Mouse (Mus musculus): Measurements from ENCODE around the gene Ift46.

The Ift46 gene

DNA sequence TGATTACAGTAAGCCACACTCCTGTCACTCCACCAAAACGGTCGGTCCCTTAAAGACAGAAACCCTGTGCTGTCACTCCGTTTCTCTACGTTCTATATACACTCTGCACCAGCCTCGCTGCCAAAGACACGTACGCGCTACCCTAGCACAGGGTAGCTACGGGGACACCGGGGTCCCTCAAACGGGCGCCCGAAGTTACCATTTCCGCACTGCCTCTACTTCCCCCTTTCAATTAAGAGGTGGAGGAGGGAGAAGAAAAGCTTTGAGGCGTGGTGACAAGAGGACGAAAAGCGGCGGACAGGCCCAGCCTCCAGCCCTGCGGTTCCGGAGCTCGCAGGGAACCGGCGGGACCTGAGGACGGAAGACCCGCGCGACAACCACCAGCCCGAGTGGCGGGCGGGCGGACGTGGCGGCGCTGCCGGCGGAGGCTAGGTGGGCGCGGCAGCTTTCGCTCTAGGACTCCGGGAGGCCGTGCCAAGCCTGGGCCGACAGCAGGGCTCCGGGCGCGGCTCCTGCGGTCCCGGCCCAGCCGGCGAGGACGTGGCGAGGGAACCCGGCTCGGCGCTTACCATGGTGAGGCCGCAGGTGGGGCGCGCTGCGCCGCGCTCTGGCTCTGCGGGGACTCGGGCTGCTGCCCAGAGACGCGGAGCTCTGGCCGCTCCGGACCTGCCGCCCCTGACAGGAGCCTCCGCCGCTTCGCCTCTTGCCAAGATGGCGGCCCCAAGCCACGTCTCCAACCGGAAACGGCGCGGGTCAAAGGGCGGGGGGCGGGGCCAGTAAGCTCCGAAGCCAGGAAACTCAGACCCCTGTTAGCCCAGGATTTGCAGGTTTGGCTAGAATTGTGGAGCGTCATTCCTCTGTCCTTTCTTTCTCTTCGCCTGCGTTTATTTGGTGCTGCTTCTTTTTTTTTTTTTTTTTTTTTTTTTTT, at the start of gene Ift46, which contains the start of gene Arcn1:
Gene Ift46, plus strand, starts transcription at position 808 of the 928 bp plus-strand sequence.
Gene Arcn1, minus strand, starts transcription at position 745 of the 928 bp plus-strand sequence.
- DNase-seq = peak; percentile 89

DNA sequence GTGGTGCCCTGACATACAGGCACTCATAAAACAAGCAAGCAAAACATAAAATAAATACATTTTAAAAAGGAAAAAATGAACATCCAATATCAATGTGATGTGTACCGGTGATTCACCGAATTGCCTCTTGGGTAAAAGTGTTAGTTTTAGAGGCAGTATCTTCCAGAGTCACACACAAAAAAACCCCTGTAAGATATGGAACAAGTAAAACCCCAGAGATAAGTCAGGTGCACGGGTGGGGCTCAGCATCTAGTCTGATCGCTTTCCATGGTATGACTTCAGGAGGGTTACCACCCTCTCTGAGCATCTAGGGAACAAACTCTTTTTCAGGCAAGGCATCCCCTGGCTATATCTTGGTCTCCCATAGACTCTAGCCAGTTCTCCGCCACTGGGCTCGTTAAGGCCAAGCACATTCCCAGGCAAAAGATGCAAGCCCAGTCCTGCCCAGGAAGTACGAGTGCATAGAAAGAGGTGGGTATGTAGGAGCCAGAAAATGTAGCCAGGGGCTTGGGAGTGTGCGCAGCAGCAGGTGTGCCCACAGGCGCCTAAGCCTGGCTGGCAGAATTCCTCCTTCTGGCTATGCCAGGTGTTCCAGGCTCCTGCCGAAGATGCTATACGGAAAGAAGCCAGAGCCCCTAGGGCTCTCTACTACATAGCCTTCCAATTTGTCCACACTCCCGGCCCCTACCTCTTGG, 48.6 kb upstream of the Ift46 start:
- no peak for DNase-seq

DNA sequence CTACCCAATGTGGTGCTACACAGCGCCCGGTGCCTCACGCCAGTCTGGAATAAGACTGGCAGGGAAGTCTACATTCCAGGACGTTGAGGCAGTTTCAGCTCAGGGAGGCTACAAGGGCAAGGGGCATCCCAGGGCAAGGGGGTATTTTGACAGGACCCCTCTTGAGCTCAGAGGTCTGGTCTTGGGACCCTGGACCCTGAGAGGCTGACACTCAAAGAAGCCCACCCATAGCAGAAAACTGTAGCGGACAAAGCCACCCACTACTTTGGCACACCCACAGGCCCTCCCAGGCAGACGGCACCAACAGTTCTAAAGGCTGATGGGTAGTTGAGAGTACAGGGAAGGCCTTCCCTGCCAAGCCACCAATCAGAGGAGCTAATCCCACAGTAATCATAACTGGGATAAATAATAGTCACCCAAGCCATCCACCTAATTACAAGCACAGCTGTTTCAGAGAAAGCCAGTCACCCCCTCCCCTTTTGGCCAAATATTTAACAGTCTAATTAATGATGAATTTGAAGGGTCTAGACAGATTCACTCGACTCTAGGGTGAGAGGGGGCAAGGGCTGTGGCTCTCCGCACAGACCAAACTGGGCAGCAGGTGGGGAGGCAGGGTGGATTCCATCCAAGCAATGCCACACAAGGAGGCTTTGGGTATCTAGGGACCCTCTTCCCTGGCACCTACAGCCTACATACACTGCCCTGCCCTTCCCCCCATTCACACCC, 47.9 kb upstream of the Ift46 start:
- no peak for DNase-seq

DNA sequence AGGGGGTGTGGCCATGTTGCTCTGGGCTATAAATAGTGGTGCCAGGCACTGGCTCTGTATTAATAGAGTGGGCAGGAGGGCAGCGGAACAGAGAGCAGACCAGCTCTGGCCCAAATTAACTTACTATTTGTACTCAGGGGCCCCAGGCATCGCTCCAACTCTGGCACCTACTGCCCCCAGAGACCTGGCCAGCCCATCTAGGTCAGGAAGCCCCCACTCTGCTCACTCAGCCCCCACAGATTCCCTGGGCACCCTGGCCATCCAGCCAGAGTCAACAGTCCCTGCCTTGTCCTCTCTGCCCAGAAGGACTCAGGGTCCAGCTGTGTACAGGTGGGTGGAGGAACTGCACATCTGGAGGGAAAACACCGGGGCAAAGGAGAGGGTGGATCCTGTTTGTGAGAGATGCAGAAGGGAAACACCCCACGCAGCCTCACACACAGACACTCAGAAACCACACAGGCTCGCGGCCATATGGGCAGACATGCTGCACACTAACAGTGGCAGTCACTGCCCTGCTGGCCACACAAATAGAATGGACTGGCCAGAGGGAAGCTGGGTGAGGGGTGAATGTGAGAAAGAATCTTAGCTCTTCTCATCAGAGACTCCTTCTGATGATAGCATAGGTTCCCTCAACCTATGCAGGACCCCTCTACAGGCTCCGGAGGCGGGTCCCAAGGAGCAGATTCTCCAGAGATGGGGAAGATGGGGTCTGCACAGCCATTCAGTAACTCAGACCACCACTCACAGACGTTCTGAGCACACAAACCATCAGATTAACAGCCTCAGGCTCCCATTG, 47.2 kb upstream of the Ift46 start:
- DNase-seq = peak; percentile 23

DNA sequence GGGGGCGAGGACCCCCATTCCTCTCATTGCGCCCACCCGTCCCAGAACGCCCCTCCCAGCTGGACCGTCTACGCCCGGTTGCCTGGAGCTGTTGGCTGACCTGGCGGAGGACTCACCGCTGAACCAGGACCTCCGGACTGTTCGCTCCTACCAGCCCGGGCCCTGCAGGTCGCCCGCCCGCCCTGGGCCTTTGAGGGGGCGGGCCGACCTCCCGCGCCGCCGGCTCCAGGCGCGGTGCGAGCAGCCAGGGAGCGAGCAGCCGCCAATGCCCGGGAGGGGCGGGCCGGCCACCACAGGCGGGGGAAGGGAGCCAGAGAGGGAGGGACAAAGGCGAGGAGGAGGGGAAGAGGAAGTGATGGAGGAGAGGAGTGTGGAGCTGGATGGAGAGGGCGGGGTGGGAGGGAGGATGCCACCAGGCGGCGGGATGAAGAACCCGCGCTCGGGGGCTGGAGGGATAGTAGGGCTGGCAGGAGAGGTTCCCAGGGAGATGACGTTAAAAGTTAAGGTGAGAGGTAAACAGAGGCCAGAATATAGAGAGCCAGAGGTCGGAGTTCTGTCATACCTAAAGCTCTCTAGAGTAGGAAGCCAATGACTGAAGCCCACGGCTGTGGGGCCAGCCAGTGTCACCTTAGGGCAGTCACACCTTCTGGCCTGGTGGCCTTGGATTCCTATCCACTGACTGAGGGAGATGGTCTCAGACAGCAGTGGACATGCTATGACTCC, 46.4 kb upstream of the Ift46 start:
- peak; percentile 89 for DNase-seq

DNA sequence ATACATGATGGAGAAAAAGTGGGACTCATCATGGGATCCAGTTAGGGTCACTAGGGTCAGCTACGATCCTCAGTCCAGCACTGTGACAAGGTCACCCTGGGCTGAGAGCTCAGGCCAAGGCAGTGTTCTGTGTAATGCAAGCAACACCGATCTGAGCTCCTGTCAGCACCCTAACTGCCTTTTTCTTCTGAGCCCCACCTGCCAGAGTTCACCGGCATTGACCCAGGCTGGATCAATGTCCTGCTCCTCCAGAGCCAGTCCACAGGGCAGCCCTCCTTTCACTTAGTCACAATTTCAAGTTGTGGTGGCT, 45.9 kb upstream of the Ift46 start:
- DNase-seq = no peak

DNA sequence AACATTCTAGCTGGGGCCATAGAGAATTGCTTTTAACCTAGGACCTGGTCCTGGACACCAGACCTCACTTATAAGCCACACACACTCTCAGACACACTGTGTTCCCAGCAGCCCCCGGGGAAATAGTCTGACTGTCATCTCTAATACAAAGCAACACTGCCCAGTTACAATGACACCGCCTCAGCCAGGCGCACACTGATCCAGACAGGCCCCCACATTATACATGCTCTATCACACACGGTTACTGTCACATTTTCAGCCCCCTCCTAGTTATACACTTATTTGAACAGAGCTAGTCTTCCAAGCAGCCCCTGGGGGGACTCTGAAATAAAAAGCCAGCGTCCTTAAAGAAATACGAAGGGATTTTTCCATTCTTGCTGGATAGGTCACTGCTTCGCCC, 45.1 kb upstream of the Ift46 start:
- DNase-seq = no peak

DNA sequence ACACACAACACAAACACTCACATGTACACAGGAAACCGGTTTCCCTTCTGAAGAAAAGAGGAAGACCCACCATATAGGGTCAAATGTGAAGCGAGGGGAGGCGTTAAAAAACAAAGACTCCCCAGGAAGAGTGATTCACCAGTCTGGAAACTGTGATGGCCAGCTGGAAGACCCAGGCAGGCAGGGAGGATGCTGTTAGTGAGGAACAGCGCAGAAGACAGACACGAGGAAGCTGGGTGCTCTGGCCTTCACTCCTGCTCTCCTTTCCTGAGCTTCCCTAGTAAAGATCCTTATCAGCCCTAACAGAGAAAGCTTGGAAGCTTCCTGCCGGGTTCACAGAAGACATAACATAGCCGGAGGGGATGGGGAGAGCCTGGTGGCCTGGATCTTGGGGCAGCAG, 44.7 kb upstream of the Ift46 start:
- DNase-seq = no peak

DNA sequence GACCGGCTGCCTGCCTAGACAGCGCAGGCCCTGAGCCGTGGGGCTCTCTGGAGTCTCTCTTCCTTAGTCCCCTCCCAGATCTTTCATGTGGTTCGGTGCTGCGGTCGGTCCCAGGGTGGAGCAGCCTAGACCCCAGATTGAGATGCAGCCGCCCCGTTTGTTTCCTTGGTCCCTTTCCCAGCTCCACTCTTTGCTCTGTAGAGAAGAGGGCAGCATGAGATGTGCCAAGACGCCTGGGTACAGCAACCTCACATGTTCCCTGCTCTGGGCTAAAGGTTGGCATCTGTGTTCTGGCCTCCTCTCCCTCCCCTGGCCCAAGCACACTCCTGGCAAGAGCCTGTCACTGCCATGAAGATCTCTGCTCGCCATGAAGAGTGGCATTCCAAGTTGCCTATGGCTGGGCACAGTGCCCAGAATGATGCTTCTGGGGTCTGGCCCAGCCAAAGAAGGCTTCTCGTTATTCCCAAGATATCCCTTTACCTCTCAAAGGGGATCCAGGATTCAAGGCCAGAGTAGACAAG, 44.1 kb upstream of the Ift46 start:
- DNase-seq = peak; percentile 26

DNA sequence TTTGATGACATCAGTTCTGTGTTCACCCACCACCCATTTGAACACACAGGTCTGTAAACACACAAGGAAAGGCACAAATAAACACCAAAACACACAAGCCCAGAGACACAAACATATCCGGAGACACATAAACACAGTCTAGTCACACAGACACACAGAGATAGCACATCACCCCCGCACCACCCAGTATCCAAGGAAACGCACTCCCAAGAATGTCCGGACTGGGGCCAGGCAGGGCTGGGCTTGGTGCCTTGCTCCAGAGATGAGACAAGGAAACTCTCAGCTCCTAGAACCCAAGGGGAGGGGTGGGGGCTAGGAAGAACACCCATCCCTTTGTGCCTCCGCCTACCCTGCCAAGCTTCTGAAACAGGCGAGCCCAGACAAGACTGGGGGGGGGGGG, 43.5 kb upstream of the Ift46 start:
- no peak for DNase-seq

DNA sequence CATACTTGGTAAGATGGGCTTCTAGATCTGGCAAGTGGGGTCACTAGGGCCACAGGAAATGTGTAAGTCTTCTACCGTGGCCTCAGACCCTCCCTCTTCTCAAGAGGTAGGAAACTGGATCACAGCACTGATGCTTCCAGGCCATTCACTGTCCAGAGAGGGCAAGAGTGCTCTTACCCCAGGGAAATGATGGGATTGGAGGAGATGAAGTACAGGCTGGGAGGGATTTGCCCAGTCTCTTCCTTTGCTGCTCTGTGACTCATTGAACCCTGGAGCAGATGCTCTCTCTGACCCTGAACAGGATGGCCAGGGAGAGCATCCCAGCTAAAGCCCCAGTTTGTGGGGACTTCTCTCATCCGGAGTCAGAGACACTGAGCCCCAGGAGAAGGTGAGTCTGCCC, 43.0 kb upstream of the Ift46 start:
- DNase-seq = no peak

DNA sequence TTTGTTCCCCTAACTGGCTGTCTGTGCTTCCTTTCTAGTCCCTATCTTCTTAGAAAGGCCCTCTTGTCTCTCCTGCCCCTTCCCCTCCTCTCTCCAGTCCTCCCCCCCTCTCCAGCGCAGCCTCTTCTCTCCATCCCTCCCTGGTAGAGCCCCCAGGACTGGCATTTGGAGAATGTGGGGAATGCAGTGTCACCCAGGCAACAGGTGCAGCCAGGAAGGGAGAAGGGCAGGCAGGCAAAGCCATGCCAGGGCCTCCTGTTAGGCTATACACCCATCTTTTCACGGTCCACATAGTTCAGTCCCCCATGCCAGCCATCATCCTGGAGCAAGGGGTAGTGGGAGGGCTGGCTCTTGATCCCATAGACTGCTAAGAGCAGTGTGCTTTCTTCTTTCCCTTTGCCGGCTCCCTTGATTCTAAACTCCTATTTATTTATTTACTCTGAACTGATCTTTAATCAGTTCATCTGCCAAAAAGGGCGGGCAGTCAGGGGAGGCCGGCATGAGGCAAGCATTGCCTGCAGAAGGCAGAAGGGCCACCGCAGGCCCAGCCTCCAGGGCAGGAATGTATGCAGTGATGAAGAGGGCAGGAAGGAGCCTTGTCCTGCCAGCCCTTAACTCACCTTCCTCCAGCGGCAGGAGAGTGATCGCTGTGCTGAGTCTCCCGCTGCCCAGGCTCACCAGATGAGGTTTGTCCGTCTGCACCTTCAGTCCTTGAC, 41.1 kb upstream of the Ift46 start:
- DNase-seq = peak; percentile 74

DNA sequence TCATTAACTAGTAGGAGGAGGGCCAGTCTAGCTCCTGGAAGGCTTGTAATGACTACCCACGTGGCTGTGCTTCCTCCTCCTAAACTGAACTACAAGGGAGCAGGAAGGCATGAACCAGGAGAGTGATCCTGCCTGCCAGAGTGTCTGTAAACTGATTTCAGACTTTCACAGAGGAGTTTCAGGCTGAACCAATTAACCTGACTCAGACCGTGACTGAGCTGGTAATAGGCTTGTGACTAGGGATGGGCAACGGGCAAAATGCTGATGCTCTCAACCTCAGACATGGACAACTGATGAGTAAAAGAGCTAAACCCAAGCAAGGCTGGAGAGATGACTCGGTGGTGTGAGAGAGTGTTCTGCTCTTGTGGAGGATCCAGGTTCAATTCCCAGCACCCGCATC, 40.3 kb upstream of the Ift46 start:
- DNase-seq = no peak

DNA sequence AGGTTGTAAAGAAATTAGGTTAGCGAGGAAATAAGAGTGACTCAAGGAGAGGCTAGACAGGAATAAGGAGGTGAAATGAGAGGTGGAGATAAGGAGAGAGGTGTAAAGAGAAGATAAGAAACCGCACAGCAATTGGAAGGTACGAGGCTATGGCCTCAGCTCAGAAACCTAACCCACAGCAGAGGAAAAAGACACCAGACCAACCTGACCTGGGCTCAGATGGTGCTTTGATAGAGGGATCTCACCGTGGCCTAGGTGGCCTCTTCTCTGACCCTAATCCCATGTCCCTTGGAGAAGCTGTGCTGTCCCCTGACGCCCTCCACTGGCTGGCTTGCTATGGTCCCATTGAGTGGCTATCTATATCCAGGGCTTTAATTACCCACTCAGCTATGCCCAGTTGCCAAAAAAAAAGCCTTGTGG, 35.6 kb upstream of the Ift46 start:
- no peak for DNase-seq

DNA sequence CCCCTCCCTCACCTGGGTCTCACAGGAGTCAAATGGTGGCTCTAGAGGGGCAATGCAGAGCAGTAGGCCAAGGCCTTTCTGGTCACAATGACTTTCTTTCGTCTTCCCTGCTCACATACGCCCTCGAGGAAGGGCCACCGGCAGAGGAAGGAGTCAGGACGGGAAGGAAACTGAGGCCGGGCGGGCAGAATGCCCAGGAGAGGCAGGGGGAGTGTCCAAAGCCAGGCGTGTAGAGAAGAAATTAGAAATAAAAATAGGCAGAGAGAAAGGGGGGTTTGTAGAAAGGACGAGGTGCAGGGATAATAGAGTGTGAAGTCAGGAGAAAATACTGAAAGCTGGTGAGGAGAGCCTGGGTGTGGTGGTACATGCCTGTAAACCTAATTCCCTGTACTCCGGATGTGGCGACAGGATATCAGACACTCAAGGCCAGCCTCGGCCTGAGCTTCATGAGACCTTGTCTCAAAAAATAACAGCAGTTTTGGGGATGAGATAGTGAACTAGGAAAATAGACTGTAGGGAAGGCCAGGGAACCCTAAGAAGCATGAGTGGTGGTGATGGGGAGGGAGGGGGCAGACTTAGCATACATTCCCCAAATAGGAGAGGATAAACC, 34.7 kb upstream of the Ift46 start:
- peak; percentile 31 for DNase-seq

DNA sequence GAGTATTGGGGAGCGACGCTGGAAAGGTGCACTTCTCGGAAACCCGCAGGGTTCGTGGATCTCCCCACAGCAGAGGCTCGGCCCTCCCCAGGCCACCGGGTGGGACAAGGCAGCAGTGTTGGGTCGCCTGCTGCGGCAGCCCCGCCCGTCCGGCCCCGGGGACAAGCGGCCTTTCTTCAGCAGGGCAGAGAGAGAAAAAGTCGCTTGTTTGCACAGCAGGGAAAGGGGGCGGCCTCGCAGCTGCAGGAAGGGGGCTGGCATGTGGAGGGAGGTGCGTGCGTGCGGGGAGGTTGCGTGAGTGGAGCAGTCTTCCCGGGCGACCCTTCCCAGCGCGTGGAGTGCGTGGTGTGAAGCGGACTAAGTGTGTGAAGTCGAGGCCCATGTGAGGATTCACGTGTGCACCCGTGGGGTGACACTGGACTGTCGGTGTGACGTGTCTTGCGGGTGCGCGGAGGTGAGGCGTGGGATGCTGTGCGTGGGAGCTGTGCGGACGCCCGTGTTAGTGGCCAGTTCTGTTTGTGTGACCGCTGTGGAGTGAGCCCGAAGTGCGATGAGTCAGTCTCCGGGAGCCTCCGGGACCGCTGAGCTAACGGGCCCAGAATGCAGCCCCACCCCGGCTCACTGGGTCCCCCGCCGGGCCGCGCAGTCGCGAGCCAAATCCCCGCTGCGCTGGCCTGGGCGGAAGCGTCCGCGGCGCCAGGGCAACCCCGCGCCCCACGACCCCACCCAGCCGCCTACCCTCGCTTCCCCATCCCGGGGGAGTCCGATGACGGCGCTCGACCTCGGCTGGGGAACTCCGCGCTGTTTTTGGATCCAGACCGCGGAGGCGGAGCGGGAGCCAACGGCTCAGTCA, 33.8 kb upstream of the Ift46 start:
- peak; percentile 61 for DNase-seq

DNA sequence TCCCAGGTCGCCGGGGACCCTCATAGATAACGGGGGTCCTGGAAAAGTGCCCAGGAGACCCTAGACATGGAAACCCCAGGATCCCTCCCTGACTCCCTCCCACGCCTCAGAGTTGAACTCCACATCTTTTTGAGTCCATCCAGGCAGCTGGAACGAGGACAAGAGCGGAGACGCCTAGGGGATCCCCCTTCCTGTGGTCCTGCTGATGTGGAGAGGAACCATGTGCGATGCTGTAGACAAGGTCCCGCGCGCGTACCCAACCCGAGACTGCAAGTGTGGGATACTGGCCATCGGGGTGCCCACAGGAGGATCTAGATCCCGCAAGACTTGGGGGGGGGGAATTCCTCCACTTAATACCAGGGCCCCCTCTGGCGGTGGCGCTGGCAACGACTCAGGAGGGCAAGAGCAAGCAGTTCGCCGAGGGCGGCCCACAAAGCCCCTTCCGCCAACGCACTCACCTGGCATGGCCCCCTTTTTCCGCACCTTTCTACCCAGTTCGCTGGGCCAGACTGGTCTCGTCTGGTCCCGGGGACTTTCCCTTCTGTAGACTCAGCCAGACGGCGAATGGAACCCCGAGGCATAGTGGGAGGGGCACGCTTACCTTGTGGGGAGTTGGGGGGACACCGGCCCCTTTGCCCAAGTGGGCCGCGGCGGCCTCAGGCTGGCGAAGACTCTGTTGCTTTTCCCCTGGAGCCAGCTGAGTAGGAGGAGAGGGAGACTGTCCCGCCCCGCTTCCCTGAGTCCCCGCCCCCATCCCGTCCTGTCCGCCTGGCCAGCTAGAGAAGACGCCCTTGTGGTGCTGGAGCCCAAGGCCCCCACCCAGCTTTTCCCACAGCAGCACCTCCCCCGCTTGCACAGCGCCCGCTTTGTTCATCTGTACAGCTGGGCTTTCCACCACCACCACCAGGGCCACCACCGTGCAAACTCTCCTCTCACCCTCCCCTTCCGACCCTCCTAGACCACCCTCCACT, 32.9 kb upstream of the Ift46 start, which contains the start of gene Phldb1:
Gene Phldb1, minus strand, starts transcription at position 675 of the 971 bp plus-strand sequence.
- peak; percentile 72 for DNase-seq

DNA sequence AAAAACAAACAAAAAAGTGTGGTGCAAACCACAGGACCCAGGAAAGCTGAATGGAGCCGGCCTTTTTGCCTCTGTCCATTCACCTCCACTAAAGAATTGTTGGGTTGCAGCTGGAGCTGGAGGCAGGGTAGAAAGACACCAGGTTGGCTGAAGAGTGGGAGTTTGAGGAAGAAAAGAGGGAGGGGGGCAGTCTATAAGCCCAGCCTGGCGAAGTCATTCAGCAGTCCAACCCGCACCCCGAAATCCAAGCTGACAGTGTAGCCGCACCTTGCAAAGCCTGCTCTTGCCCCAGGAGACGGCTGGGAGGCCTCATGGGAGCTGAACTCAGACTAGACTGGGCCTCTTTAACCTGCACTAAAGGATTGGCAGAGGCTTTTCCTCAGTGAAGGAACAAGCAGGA, 31.8 kb upstream of the Ift46 start:
- peak; percentile 43 for DNase-seq

All from kidney, adult 18-20 months (tissue).